Mouse (Mus musculus): ENCODE results near the gene Upk3a.

Gene Upk3a

DNA sequence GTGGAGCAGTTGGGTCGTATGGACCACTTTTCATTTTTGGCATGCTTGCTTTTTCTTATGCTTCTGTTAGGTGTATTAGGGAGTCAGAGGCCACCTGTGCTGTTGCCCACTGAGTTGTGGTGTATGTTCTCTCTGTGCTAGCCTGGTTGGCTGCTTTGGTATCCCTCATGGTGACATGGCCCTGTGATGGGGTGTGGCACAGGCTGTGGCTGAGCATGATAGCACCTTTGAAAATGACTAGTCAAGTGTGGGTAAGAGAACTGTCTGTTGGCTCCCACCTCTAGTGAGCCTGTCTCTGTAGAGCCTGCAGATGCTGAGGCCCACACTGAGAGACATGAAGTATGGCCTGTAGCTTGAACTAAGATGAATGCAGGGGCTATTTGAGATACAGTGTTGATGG, 32.8 kb downstream of the Upk3a start:
- no peak for DNase-seq (ENCODE audit: low read depth, low spot score)

DNA sequence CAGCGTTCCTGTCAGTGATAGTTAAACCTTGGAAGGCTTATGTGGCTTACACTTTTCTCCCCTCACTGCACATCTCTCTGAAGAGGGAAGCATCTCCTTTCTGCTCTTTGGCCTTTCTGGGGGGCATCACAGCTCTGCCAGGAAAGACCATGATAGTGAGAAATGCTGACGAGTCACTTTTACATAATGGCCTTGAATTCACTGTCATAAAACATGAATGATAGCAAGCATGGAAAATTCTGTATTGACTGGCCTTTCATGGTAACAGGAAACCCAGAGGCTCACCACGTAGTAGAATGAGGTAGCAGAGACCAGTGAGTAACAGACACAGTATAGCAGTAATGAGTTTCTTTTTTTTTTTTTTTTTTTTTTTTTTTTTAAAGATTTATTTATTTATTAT, 37.2 kb downstream of the Upk3a start:
- DNase-seq (ENCODE audit: low read depth, low spot score) = no peak

DNA sequence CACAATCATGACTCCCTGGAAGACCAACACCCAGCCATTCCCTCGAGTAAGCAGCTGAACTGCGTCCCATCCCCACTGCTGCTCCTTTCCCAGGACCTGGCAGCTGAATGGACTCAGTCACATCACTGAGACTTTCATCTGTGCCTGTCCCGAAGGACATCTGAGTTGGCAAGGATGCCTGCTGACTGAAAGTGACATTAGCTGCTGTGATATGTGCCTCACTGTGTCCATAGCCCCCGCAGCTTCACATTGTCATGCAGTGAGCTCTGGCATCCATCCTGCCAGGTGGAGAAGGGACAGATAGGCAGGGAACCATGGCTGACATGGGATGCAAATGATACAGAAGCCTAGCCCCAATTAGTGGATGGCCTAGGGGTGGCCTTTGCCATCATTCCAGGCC, 38.2 kb downstream of the Upk3a start:
- DNase-seq (ENCODE audit: low read depth, low spot score) = no peak

DNA sequence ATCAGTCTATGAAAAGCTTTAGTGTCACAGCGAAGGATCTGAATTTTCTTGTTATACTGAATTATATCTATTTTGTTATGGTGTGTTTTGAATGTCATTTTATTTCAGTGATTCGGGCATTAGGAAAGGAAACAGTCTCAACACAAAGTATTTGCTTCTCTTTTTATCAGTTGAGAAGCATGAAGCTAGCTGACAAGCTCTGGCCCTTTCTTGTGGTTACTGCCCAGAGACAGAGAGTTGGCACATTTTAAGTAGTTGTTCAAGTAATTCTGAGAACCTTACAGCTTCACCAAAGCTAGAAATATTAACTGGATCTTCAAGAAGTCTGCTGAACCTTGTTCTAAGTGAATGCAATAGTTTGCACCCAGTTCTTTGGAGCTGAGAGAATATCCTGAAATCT, 46.5 kb downstream of the Upk3a start:
- DNase-seq (ENCODE audit: low read depth, low spot score) = no peak

DNA sequence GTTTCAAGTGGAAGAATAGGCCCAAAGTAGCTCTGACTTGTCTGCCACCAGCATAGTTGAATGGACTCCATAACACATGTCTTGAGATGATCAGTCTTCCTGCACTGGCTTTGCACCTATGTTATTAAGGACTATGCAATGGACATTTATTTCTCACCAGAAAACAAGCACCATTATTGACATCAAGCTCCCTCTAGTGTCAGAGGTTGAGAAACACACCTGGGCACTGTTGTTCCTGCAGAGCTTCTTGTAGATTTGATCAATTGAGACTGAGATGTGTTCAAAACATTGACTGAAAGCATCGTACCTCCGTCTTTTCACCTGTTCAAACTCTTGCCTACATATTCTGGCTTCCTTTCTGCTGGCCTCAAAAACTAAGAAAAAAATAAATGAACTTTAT, 53.6 kb downstream of the Upk3a start:
- DNase-seq (ENCODE audit: low read depth, low spot score) = peak; percentile 65
